In genomic region chr5:148494249-148494648, GRCm38 (mm10) we compare ENCODE assay signal across 20 mouse cellular contexts. TPM values are rescaled to one million over a fixed set of nuclear protein-coding genes. Genes with fewer than 3 reads are reported as not detected.
A peak's percentile ranks its signal among the peaks of the same experiment; 100 is the strongest.
DNase-seq lines count a peak whose midpoint lies in the region; ATAC-seq and TF ChIP-seq lines count a peak whose summit lies in the region.
"Had no signal": no experiment of that assay in that cellular context is flagged by ENCODE, and none has a peak within 500 bp of the region (broad histone marks: within the 10 kb centered on the region; RNA-seq: fewer than 3 reads in every experiment).

No protein-coding gene starts in this region.

- H3K9ac ChIP-seq in liver, postnatal 0 days (replicated peaks) = no peak overlapping the region
- H3K9ac ChIP-seq in liver, embryonic 11.5 days (ENCODE audit: low read depth, low read length) = no peak overlapping the region
- no peak overlapping the region for H3K9ac ChIP-seq in ES-E14 (ENCODE audit: insufficient read depth, low read depth, low read length, poor library complexity, severe bottlenecking)
- H3K9ac ChIP-seq: embryonic facial prominence, embryonic 15.5 days; hindbrain, embryonic 12.5 days had no signal

- 0 out of 2 replicates have a peak overlapping the region, but pooled peaks have one; percentile 22 for H3K27ac ChIP-seq in liver, postnatal 0 days (ENCODE audit: low read depth)
- no peak overlapping the region for H3K27ac ChIP-seq in liver, embryonic 11.5 days (ENCODE audit: low read depth, low read length)
- no peak overlapping the region for H3K27ac ChIP-seq in ES-E14 (ENCODE audit: insufficient read depth, low read depth, low read length, poor library complexity, severe bottlenecking)
- H3K27ac ChIP-seq: embryonic facial prominence, embryonic 15.5 days; forebrain, embryonic 10.5 days; hindbrain, embryonic 12.5 days had no signal

- H3K4me3 ChIP-seq in liver, postnatal 0 days (ENCODE audit: low read depth, low read length) = no peak overlapping the region
- H3K4me3 ChIP-seq in liver, embryonic 11.5 days (ENCODE audit: low read depth, low read length) = no peak overlapping the region
- H3K4me3 ChIP-seq in ES-E14 (ENCODE audit: insufficient read depth in 1 of 2, low read depth in 1 of 2, low read length in 2 of 2, poor library complexity in 1 of 2, severe bottlenecking in 1 of 2) = no peak overlapping the region
- H3K4me3 ChIP-seq: embryonic facial prominence, embryonic 15.5 days; erythroblast, embryonic 14.5 days; forebrain, embryonic 10.5 days; hindbrain, embryonic 12.5 days had no signal

- WGBS in liver, postnatal 0 days (ENCODE audit: insufficient replicate concordance) = 80% methylated on average over 5 of the region's 5 CpGs
- 67% methylated on average over 5 of the region's 5 CpGs for WGBS in liver, embryonic 11.5 days

- TF ChIP-seq EP300 in liver, postnatal 0 days (IDR thresholded peaks at IDR 0.05; ENCODE audit: low read depth) = no peak

- peaks cover 3% of the 10 kb centered on the region for H3K4me1 ChIP-seq in liver, postnatal 0 days (ENCODE audit: insufficient read depth)
- peaks cover 3% of the 10 kb centered on the region for H3K4me1 ChIP-seq in liver, embryonic 11.5 days (replicated peaks; ENCODE audit: control insufficient read depth, insufficient read depth, low read length)
- peaks cover 2 to 7% of the 10 kb centered on the region in 2 experiments for H3K4me1 ChIP-seq in ES-E14 (ENCODE audit: control insufficient read depth in 2 of 2, insufficient read depth in 2 of 2, low read length in 2 of 2, poor library complexity in 1 of 2)
- H3K4me1 ChIP-seq: forebrain, embryonic 10.5 days had no signal

- TF ChIP-seq CTCF in liver, postnatal 0 days (IDR thresholded peaks at IDR 0.05; ENCODE audit: low read depth) = no peak

- no peaks in the 10 kb centered on the region for H3K27me3 ChIP-seq in liver, postnatal 0 days (ENCODE audit: insufficient read depth, low read length)
- H3K27me3 ChIP-seq in liver, embryonic 11.5 days (replicated peaks; ENCODE audit: control insufficient read depth, insufficient read depth, low read length) = no peaks in the 10 kb centered on the region
- no peaks in the 10 kb centered on the region for H3K27me3 ChIP-seq in splenic B cell, adult 2 months (ENCODE audit: control insufficient read depth, insufficient read depth, low read length, poor library complexity, severe bottlenecking)
- H3K27me3 ChIP-seq: embryonic facial prominence, embryonic 15.5 days; hindbrain, embryonic 12.5 days had no signal

- no peak for DNase-seq in liver, postnatal 0 days
- no peak for DNase-seq in liver, embryonic 11.5 days (ENCODE audit: low spot score)
- DNase-seq in ES-E14 (ENCODE audit: low read depth, low spot score) (peak; percentile 69), WW6 (ENCODE audit: low read depth, low spot score) (peak; percentile 46)
- peak; percentile 30 for DNase-seq in splenic B cell, adult 2 months (ENCODE audit: low read depth, low spot score)
- no peak for DNase-seq in frontal cortex, postnatal 10 days (ENCODE audit: low spot score in 2 of 2)
- no peak for DNase-seq in spleen, postnatal 4 days (ENCODE audit: low spot score in 2 of 2)
- DNase-seq: adrenal gland, adult 8-10 months; adrenal gland, postnatal 36 days; cerebellum, adult 2 months; gastrocnemius, postnatal 36 days; heart, adult 11 months; heart, postnatal 10 days; heart, postnatal 4 days had no signal

- no peak overlapping the region for H3K4me2 ChIP-seq in liver, postnatal 0 days (ENCODE audit: low read depth, low read length)
- no peak overlapping the region for H3K4me2 ChIP-seq in liver, embryonic 11.5 days
- H3K4me2 ChIP-seq: embryonic facial prominence, embryonic 15.5 days; hindbrain, embryonic 12.5 days had no signal

- in situ Hi-C loops in ES-E14 (cut with MboI; ENCODE audit: low sequenced_read_pairs in 2 of 2, unreplicated experiment in 2 of 2) = no loop called here

- H3K36me3 ChIP-seq in liver, postnatal 0 days (replicated peaks; ENCODE audit: insufficient read depth, low read length) = no peaks in the 10 kb centered on the region
- H3K36me3 ChIP-seq in liver, embryonic 11.5 days (ENCODE audit: control insufficient read depth, insufficient read depth, low read length) = no peaks in the 10 kb centered on the region
- no peaks in the 10 kb centered on the region for H3K36me3 ChIP-seq in ES-E14 (ENCODE audit: control insufficient read depth, insufficient read depth, low read length, poor library complexity, severe bottlenecking)
- H3K36me3 ChIP-seq in splenic B cell, adult 2 months (ENCODE audit: control insufficient read depth, insufficient read depth, low read length, poor library complexity, severe bottlenecking) = no peaks in the 10 kb centered on the region
- H3K36me3 ChIP-seq: embryonic facial prominence, embryonic 15.5 days; forebrain, embryonic 10.5 days; hindbrain, embryonic 12.5 days had no signal

- no peaks in the 10 kb centered on the region for H3K9me3 ChIP-seq in liver, postnatal 0 days (ENCODE audit: low read length)
- H3K9me3 ChIP-seq in liver, embryonic 11.5 days (ENCODE audit: control insufficient read depth, low read length) = 0 out of 2 replicates have a peak, but pooled peaks cover 2% of the 10 kb centered on the region
- H3K9me3 ChIP-seq in ES-E14 (ENCODE audit: control insufficient read depth, insufficient read depth, low read depth, low read length) = no peaks in the 10 kb centered on the region

- no peak for ATAC-seq in liver, postnatal 0 days
- ATAC-seq in liver, embryonic 11.5 days (replicated peaks; ENCODE audit: low FRiP score) = no peak
- ATAC-seq: forebrain, embryonic 14.5 days; hindbrain, embryonic 16.5 days had no signal

TF ChIP-seq in ES-E14, 5 proteins besides CTCF, POLR2A, EP300 and RAD21:
- TF ChIP-seq ZC3H11A (IDR thresholded peaks at IDR 0.05; ENCODE audit: borderline replicate concordance, low read depth, low read length) (no peak), CHD2 (IDR thresholded peaks at IDR 0.05; ENCODE audit: low read depth, low read length) (no peak), HCFC1 (IDR thresholded peaks at IDR 0.05; ENCODE audit: borderline replicate concordance, insufficient read depth, low read length) (no peak), ZNF384 (IDR thresholded peaks at IDR 0.05; ENCODE audit: low read depth, low read length) (no peak), MAFK (IDR thresholded peaks at IDR 0.05; ENCODE audit: insufficient read depth, low read depth, low read length) (no peak)

RNA-seq across cellular contexts. Expression of gene Ubl3, which starts 58.3 kb away (rescaled TPM):
- 37.0 and 39.4 TPM in 2 replicates for polyA plus RNA-seq in liver, postnatal 0 days (2015; fragmentation: Nextera tagmentation; extraction: Ambion mirVana)
- 40.1 and 43.1 TPM in 2 replicates for polyA plus RNA-seq in liver, embryonic 11.5 days (2014; fragmentation: Nextera tagmentation; extraction: Ambion mirVana)
- 75.0 and 92.5 TPM in 2 replicates for total RNA-seq in ES-E14 (2012; rRNA removed)

Comparison
In these comparisons a context has a peak if more than half of its experiments do, and no peak if none do; other contexts are left out.
1. DNase-seq: peak in ES-E14 (single experiment), WW6 (single experiment) and splenic B cell, adult 2 months (single experiment); none in liver, postnatal 0 days (single experiment), liver, embryonic 11.5 days (single experiment), frontal cortex, postnatal 10 days (0 of 2) and spleen, postnatal 4 days (0 of 2).